Mouse (Mus musculus) liver, embryonic 14.5 days (tissue): Measurements from ENCODE around the gene Galnt15.

Source experiments
- CTCF ChIP-seq: IDR thresholded peaks from 2 replicates; pipeline ENCODE4 v1.5.1; 2016; ENCODE audit warnings: antibody characterized with exemption, low read depth, control low read depth
- EP300 ChIP-seq: IDR thresholded peaks from 2 replicates; pipeline ENCODE4 v1.6.1; 2016; ENCODE audit warnings: antibody characterized with exemption, low read depth

DNA sequence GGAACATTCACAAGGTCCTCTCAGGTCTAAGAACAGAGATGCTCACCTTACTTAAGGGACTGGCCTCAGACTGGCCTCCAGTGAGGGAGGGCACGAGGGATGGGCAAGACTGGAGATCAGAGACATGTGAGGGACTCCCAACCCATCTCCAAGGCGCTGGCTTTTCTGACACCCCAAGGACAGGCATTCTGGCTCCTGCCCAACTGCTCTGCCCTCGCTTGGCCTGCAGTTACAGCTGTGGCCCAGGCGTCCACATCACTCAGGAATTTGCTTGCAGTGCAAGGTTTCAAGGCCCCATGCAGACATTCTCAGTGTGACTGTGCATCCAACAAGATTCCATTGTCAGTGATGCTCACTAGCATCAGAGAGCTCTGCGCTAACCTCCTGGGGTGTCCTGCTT, 7.7 kb downstream of the Galnt15 start:
- no peak for TF ChIP-seq CTCF
- TF ChIP-seq EP300, result no peak
